Mouse (Mus musculus) hindbrain, embryonic 16.5 days (tissue): ENCODE measurements at regions not wholly inside any gene's neighbourhood (a gene's known extent, or its start where the extent isn't known, plus 50 kb on each side); places are given as distances from the start of the nearest gene placed in this dataset.
A peak's percentile ranks its signal among the peaks of the same experiment; 100 is the strongest.

Experiments
- ATAC-seq: fragments of 200-750 bp; cut with Nextera tagmentation; 2 replicates; pipeline ENCODE4 v1.8.0; 2017; ENCODE audit warnings: moderate TSS enrichment, moderate library complexity
- H3K27ac ChIP-seq: fragments of 300-500 bp; sonication (generic); 2 replicates; pipeline ENCODE4 v1.5.1; 2014; ENCODE audit warnings: low read depth, mild to moderate bottlenecking, control low read depth, low read length, moderate library complexity
- H3K27me3 ChIP-seq: fragments of 300-500 bp; sonication (generic); replicated peaks from 2 replicates; pipeline ENCODE4 v1.6.1; 2014; ENCODE audit warnings: low read length; ENCODE audit not compliant: control insufficient read depth, insufficient read depth
- H3K36me3 ChIP-seq: fragments of 300-500 bp; sonication (generic); 2 replicates; pipeline ENCODE4 v1.6.1; 2014; ENCODE audit warnings: mild to moderate bottlenecking, low read length, moderate library complexity, mixed read lengths; ENCODE audit not compliant: control insufficient read depth, insufficient read depth
- H3K4me1 ChIP-seq: fragments of 300-500 bp; sonication (generic); 2 replicates; pipeline ENCODE4 v1.6.1; 2014; ENCODE audit warnings: low read depth, low read length; ENCODE audit not compliant: control insufficient read depth, insufficient read depth
- H3K4me2 ChIP-seq: fragments of 300-500 bp; sonication (generic); 2 replicates; pipeline ENCODE4 v1.6.1; 2014; ENCODE audit warnings: mild to moderate bottlenecking, low read length, control low read depth, moderate library complexity
- H3K4me3 ChIP-seq: fragments of 300-500 bp; sonication (generic); 2 replicates; pipeline ENCODE4 v1.5.1; 2014; ENCODE audit warnings: mild to moderate bottlenecking, low read length, control low read depth, moderate library complexity
- H3K9ac ChIP-seq: fragments of 300-500 bp; sonication (generic); 2 replicates; pipeline ENCODE4 v1.6.1; 2014; ENCODE audit warnings: low read depth, mild to moderate bottlenecking, control low read depth, low read length, moderate library complexity
- H3K9me3 ChIP-seq: fragments of 300-500 bp; sonication (generic); 2 replicates; pipeline ENCODE4 v1.6.1; 2014; ENCODE audit warnings: mild to moderate bottlenecking, low read length, moderate library complexity; ENCODE audit not compliant: control insufficient read depth
- WGBS: fragments of 180-500 bp; shearing (Covaris S2); extraction: QIAGEN DNeasy Blood & Tissue Kit; methylation state at CpG from one replicate; pipeline ENCODE4 v1.1.7; 2014; 5-methylcytosine and 5-hydroxymethylcytosine counted together

GRCm38 (mm10) chr13:85035903-85036302 is 153.3 kb upstream of the Ccnh start:
- ATAC-seq, result no peak
- Histone ChIP-seq H3K4me2 (no peak overlapping the region), H3K27me3 (no peaks in the 10 kb centered on the region)

GRCm38 (mm10) chr13:85036830-85037229 is 152.4 kb upstream of the Ccnh start:
- Histone ChIP-seq H3K9me3 (no peaks in the 10 kb centered on the region; the same call in 1 of the 2 replicates), H3K27ac (no peak overlapping the region), H3K4me1 (no peaks in the 10 kb centered on the region), H3K4me3 (no peak overlapping the region), H3K36me3 (no peaks in the 10 kb centered on the region), H3K9ac (no peak overlapping the region), H3K27me3 (no peaks in the 10 kb centered on the region), H3K4me2 (no peak overlapping the region)
- 83% methylated on average over 1 of the region's 1 CpGs for WGBS
- ATAC-seq, result no peak

More at GRCm38 (mm10) chr13:85035903-85036302, 153.3 kb upstream of the Ccnh start:
- H3K4me3 ChIP-seq, result no peak overlapping the region
- no peak overlapping the region for H3K9ac ChIP-seq
- no peaks in the 10 kb centered on the region for H3K4me1 ChIP-seq
- H3K36me3 ChIP-seq, result no peaks in the 10 kb centered on the region
- H3K9me3 ChIP-seq, result no peaks in the 10 kb centered on the region; the same call in 1 of the 2 replicates
- H3K27ac ChIP-seq, result no peak overlapping the region
- 77% methylated on average over 2 of the region's 2 CpGs for WGBS

- H3K4me1 ChIP-seq, result no peaks in the 10 kb centered on the region
- H3K4me2 ChIP-seq, result no peak overlapping the region
- peak; percentile 89 for ATAC-seq
- no peaks in the 10 kb centered on the region for H3K9me3 ChIP-seq
- H3K4me3 ChIP-seq, result no peak overlapping the region
- WGBS, result 19% methylated on average over 6 of the region's 6 CpGs
- peak overlapping the region; percentile 62 for H3K27ac ChIP-seq
- H3K27me3 ChIP-seq, result no peaks in the 10 kb centered on the region
- no peaks in the 10 kb centered on the region for H3K36me3 ChIP-seq
- H3K9ac ChIP-seq, result no peak overlapping the region
Measured at GRCm38 (mm10) chr13:85066585-85067550, 122.3 kb upstream of the Ccnh start.

- Histone ChIP-seq H3K4me3 (no peak overlapping the region), H3K27me3 (no peaks in the 10 kb centered on the region), H3K36me3 (no peaks in the 10 kb centered on the region), H3K9ac (no peak overlapping the region), H3K9me3 (no peaks in the 10 kb centered on the region), H3K4me1 (no peaks in the 10 kb centered on the region), H3K4me2 (no peak overlapping the region), H3K27ac (peak overlapping the region; percentile 29)
- WGBS, result 28% methylated on average over 5 of the region's 5 CpGs
- peak; percentile 23; the same call in 1 of the 2 replicates for ATAC-seq
Measured at GRCm38 (mm10) chr13:85067551-85068283, 121.5 kb upstream of the Ccnh start.

- Histone ChIP-seq H3K4me1 (no peaks in the 10 kb centered on the region), H3K4me2 (no peak overlapping the region), H3K9ac (no peak overlapping the region), H3K36me3 (no peaks in the 10 kb centered on the region), H3K4me3 (no peak overlapping the region), H3K27ac (no peak overlapping the region), H3K9me3 (no peaks in the 10 kb centered on the region), H3K27me3 (no peaks in the 10 kb centered on the region)
- WGBS, result 18% methylated on average over 3 of the region's 3 CpGs
- peak; percentile 88 for ATAC-seq
Measured at GRCm38 (mm10) chr13:85068403-85068802, 120.8 kb upstream of the Ccnh start.

GRCm38 (mm10) chr13:85083335-85083734 is 105.9 kb upstream of the Ccnh start:
- ATAC-seq, result no peak
- Histone ChIP-seq H3K9ac (no peak overlapping the region), H3K27me3 (no peaks in the 10 kb centered on the region), H3K4me2 (no peak overlapping the region), H3K36me3 (no peaks in the 10 kb centered on the region), H3K27ac (no peak overlapping the region), H3K4me1 (no peaks in the 10 kb centered on the region), H3K9me3 (no peaks in the 10 kb centered on the region), H3K4me3 (no peak overlapping the region)
- 76% methylated on average over 5 of the region's 5 CpGs for WGBS

- H3K9me3 ChIP-seq, result no peaks in the 10 kb centered on the region
- ATAC-seq, result no peak
- H3K27me3 ChIP-seq, result no peaks in the 10 kb centered on the region
Measured at GRCm38 (mm10) chr13:85083742-85084141, 105.5 kb upstream of the Ccnh start.

GRCm38 (mm10) chr13:85096174-85096573 is 93.0 kb upstream of the Ccnh start:
- H3K36me3 ChIP-seq, result no peaks in the 10 kb centered on the region
- no peak overlapping the region for H3K4me2 ChIP-seq
- H3K4me3 ChIP-seq, result no peak overlapping the region
- no peaks in the 10 kb centered on the region for H3K4me1 ChIP-seq
- peaks cover 8% of the 10 kb centered on the region for H3K9me3 ChIP-seq
- ATAC-seq, result no peak
- WGBS, result 93% methylated on average over 7 of the region's 7 CpGs
- H3K9ac ChIP-seq, result no peak overlapping the region
- no peak overlapping the region for H3K27ac ChIP-seq
- H3K27me3 ChIP-seq, result no peaks in the 10 kb centered on the region

More at GRCm38 (mm10) chr13:85083742-85084141, 105.5 kb upstream of the Ccnh start:
- Histone ChIP-seq H3K9ac (no peak overlapping the region), H3K4me3 (no peak overlapping the region), H3K4me2 (no peak overlapping the region), H3K36me3 (no peaks in the 10 kb centered on the region), H3K27ac (no peak overlapping the region), H3K4me1 (no peaks in the 10 kb centered on the region)

GRCm38 (mm10) chr13:85123309-85123708 is 65.9 kb upstream of the Ccnh start:
- no peaks in the 10 kb centered on the region for H3K9me3 ChIP-seq
- no peak overlapping the region for H3K27ac ChIP-seq
- H3K27me3 ChIP-seq, result no peaks in the 10 kb centered on the region
- peak; percentile 69 for ATAC-seq
- H3K36me3 ChIP-seq, result no peaks in the 10 kb centered on the region
- H3K4me1 ChIP-seq, result no peaks in the 10 kb centered on the region; the same call in 1 of the 2 replicates
- H3K9ac ChIP-seq, result no peak overlapping the region
- no peak overlapping the region for H3K4me2 ChIP-seq
- 38% methylated on average over 2 of the region's 2 CpGs for WGBS
- no peak overlapping the region for H3K4me3 ChIP-seq
